Mouse (Mus musculus) erythroid progenitor cell, adult 5-6 weeks (primary cell): ENCODE measurements around the gene Mef2c. TPM values are rescaled to one million over a fixed set of nuclear protein-coding genes. Genes with fewer than 3 reads are reported as not detected.

ENCODE experiments used
- ATAC-seq: replicated peaks from 2 replicates; pipeline ENCODE4 v1.8.0; 2016; ENCODE audit warnings: moderate number of reproducible peaks, mild to moderate bottlenecking, moderate TSS enrichment, inconsistent platforms; ENCODE audit not compliant: poor library complexity, low FRiP score, severe bottlenecking
- total RNA-seq, 2 experiments: library from RNA; stranded (forward) in 1 of 2; stranded (reverse) in 1 of 2; fragments of 150-400 nt in 1 of 2; fragments of 186-747, 209-891 nt in 1 of 2; gene quantifications; 2 replicates each; pipeline versions ENCODE4 v1.2.3 to v1.2.4; 2015 to 2017; ENCODE audit warnings: low replicate concordance in 2 of 2

Mef2c gene
- total RNA-seq, 2 experiments from 2014 or later: 9.8 to 14.7 TPM

DNA sequence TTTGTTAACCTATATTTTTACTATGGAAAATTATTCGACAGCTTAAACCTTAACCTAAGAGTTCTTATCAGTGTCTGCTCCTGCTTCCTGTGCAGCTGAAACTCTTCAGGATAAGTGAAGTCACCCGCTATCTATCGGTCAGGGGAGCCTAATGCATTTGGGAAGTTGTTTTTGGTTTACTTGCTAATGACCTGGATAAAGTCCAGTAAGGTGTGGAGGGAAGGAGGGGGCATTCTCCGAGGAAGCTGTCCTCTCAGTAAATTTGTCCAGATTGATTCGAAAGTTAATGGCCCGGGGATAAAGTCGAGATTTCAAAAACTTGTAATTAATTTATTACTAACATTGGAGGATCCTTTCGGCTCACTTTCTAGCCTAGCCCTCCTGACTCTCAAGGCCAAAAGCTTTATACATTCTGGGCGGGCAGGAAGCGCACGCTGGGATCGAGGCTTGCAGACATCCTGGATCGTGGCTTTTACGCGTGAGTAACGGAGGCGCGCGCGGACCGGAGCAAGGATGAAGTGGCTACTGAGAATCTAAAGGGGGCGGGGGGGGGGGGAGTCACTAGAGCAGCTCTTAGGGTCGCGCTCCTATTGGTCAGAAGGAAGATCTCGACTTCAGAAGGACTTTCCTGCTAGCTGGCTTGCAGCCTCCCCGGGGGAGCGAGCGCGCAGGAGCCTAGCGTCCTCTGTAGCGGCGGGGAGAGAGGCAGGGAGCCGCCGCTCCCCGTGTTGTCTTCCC, 19.6 kb downstream of the Mef2c start:
- ATAC-seq: no peak

DNA sequence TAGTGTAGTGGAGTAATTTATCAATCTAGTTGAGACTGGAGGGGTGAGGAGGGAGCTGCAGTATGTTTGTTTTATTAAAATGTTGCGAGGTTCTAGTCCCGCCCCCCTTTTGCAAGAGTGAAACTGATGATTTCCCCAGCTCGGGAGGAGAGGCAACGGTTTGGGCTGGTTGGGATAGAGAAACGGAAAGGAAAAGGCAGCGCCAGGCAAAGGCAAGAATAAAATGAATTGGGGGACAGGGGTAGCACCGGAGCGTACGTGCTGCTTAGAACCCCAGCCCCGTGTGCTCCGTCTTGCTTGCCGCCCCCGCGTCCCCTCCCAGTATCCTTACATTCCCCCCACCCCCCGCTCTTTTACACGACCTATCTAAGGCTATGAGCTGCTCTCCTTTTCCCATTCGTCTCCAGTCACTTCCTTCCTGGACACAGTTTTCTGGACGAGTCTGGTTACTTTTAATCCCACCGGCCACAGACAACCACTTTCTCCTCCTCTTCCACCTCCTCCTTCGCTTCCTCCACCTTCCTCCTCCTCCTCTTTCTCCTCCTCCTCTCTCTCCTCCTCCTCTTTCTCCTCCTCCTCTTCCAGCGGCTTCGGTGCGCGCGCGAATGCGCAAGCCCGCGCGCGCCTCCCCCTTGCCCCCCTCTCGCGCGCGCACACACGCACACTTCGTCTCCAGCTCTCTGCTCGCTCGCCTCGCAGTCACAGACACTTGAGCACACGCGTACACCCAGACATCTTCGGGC, 20.5 kb downstream of the Mef2c start:
- no peak for ATAC-seq

DNA sequence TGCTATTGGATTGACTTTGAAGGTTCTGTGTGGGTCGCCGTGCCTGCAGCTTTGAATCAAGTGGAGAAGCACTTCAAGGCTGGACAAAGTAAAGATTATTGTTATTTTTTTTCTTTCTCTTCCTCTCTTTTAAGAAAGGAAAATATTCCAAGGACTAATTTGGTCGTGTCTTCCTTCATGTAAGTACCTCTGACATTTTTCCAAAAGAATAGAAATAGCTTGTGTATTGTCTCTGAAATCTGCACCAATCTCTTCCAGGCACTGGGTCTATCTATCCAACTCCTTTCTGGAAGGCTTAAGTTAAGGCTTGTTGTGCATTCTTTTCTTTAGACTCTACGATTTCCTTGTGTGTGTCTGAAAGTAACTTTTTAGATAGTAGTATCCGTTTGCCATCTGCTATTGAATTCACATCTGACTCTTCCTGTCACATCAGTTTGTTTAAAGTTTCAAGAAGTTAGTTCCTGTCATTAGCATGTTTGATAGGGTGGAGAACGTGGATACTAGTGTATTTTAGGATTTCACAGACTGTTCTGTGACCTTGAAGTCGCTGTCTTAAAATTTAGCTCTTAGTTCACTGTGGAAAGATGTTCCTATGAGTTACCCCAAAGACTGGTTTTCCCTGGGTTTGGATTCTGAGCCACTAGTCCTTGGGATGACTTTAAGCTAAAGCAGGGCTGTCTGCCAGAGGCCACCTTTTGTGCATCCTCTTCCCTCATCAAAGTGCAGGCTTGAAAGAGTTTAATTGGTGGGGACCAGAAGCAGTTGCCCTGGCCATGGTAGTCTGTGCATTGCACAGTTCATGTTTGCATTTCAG, 21.3 kb downstream of the Mef2c start:
- no peak for ATAC-seq

- ATAC-seq: 0 out of 2 replicates have a peak, but pooled peaks have one; percentile 30
Observed at GRCm38 (mm10) chr13:83525716-83526005, 21.8 kb downstream of the Mef2c start.

- no peak for ATAC-seq
Observed at GRCm38 (mm10) chr13:83526066-83526465, 22.2 kb downstream of the Mef2c start.

DNA sequence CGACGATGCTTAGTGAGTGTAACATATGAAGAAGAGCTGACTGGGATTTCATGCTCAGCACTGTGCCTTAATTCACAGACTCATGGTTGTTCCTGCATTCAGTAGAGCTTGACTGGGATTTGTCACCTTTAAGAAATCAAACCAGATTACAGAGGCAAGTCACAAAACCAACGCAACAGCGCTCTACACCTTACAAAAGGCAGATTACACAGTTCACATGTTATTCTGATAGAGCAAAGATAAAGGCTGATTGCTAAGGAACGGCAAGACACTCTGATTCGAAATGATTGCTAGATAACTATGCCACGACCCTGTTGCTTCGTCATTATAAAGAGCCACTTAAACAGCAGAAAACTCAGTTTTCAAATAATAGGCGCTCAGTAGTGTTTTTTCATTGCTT, 24.1 kb downstream of the Mef2c start:
- no peak for ATAC-seq

DNA sequence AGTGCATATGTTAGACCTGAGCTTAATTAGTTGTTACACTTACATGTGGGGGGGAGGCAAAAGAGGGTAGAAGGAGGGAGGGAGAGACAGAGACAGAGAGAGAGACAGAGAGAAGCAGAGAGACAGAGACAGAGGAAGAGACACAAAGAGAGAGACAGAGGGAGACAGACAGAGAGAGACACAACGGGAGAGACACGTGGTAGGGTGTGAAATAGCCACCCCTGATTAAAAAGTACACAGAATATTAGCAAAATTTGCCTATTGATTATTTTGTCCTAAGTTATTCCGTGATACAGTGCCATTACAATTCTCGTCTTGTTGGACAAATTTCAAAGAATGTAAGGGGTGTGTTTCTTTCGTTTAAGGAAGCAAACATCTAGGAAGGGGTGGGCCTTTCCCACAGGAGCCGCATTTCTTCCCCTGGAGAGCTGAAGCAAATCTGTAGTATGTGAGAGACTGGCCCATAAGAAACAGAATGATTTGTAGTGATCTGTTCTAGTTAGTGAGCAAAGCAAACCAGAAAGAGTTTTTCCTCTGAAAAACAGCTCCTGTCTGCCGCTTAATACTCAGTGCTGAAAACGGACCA, 26.0 kb downstream of the Mef2c start:
- no peak for ATAC-seq

GRCm38 (mm10) chr13:83530889-83531288, 27.1 kb downstream of the Mef2c start:
- no peak for ATAC-seq

DNA sequence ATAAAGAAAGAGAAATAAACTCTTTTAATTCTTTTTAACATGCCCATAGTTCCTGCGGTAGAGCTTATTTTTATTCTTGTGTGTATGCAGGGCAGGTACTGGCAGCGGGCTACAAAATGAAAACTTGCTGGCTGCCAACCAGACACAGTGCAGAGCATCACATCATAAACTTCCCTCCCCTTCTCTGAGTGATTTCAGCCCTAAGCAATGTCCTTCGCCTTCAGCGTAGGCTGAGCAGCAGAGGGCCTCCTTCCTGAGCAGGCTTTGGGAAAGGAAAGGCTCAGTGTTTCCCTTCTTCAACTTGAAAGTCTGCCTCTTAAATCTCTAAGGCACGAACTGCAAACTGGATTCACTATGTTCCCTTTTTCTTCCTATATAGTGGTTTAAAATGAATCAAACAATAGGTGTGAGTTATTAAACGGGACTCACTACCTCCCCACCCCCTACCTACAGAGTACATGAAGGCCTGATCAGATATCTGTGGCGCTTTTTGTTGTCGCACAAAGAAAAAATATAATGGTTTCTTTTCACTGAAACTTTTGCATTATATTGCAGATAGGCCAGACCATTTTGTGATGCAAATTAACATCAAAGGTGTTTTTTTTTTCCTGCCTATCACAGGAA, 28.2 kb downstream of the Mef2c start:
- 0 out of 2 replicates have a peak, but pooled peaks have one; percentile 52 for ATAC-seq

GRCm38 (mm10) chr13:83536361-83536760, 32.5 kb downstream of the Mef2c start:
- ATAC-seq: no peak

DNA sequence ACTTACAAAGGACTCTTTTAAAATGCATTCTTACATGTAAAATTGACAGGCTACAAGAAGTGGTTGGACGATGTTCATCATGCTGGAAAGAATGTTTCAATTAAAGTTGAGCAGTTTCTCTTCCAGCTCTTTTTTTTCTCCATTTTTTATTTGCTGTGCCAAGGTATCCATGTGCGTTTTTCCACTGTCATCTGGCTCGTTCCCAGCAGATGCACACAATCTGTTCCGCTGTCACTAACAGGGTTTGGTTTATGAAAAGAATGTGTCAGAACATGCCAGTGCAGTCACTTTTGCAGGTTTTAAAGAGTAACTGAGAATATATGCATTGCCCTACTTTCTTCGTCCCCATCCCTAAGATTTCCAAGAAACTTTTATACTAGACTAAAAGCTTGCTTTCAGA, 33.3 kb downstream of the Mef2c start:
- ATAC-seq: no peak

GRCm38 (mm10) chr13:83539921-83540320, 36.1 kb downstream of the Mef2c start:
- no peak for ATAC-seq

DNA sequence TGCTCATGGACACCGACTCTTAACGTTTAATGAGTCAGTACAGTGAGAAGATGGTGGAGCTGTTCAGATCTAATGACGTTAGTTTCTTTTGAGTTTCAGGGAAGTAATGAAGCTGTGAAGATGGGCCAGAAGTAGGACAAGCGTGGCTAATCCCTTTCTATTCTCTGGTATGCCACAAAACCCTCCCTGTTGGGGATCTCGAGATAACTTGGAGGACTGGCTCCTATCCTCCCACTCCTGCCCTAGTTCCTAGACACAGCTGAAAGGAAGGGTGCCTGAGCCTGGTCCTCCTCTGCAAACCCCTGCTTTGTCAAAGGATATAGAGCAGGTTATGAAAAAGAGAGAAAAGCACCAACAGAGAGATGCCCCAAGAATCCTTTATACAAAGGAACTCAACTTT, 38.8 kb downstream of the Mef2c start:
- no peak for ATAC-seq

- ATAC-seq: no peak
Observed at GRCm38 (mm10) chr13:83544707-83545106, 40.9 kb downstream of the Mef2c start.

DNA sequence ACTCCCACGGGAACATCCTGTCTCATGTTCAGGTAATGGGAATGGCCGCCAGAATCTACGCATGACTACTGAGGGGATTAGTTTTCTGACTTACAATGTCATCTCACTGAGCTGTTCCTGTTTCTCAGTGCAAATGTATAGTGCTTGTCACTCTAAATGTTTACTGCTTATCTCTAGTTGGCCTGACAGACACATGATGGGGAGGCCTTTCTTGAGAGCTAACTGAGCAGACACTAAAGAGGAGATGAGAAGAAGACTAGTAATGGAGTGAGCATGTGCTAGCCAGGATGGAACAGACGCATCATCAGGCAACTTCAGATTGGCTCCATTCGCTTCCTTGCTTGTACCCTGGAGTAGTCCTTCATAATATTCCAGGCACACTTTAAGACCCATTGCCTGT, 43.0 kb downstream of the Mef2c start:
- ATAC-seq: no peak

DNA sequence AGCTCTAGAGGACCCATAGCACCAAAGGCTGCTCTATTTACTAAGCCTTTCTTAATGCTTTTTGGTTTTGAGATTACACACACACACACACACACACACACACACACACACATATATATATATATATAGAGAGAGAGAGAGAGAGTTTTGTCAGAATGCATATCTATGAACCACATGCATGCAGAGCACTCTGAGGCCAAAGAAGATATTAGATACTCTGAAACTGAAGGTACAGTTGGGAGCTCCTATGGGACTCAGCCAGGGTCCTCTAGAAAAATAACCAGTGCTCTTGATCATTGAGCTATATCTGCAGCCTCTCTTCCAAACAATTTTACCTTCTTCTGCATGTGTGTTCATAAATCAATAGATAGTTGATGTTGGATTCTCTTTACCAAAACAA, 47.4 kb downstream of the Mef2c start:
- ATAC-seq: no peak

GRCm38 (mm10) chr13:83552051-83552450, 48.2 kb downstream of the Mef2c start:
- no peak for ATAC-seq

- no peak for ATAC-seq
Observed at GRCm38 (mm10) chr13:83563261-83563660, 59.4 kb downstream of the Mef2c start.

DNA sequence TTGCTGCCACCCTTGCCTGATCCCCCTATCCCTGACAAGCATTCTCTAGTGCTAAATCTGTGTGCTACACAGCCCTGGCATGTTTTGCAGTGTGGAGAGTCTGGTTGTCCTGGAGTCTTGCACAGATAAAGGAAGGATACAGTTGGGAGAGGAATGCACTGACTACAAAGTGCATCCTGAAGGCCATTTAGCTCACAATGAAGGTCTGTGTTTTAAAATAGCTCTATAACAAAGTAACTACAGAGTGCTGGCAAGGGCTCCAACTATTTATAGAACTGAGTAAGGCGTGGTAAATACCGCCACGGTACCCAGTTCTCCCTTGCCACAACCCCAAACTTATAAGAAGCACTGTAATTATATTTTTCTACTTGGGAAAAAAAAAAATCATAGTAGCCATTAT, 61.9 kb downstream of the Mef2c start:
- ATAC-seq: no peak; the same call in 1 of the 2 replicates

DNA sequence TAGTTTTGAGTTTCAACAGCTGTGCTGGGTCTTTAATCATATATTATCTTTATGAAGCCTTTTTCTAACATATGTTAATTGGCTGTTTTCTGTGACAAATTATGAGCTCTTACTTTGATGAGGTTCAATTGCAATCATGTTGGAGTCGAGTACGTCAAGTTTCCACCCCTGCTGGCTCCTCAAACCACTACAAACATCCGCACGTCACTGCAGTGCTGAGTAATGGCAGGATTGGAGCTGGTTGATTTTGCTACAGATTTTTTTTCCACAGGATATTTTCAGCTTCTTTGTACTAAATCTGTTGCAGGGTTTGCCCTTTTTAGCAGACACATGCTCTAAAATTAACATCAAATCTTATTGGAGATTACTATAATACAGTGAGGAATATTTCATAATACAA, 62.3 kb downstream of the Mef2c start:
- ATAC-seq: no peak
